Mouse (Mus musculus) embryonic facial prominence, embryonic 12.5 days (tissue): ENCODE measurements at regions not wholly inside any gene's neighbourhood (a gene's known extent, or its start where the extent isn't known, plus 50 kb on each side); places are given as distances from the start of the nearest gene placed in this dataset.

ENCODE experiments used
- ATAC-seq: fragments of 200-750 bp; cut with Nextera tagmentation; 2 replicates; pipeline ENCODE4 v1.8.0; 2017; ENCODE audit not compliant: insufficient number of reproducible peaks, insufficient read depth, low FRiP score, low TSS enrichment
- H3K27ac ChIP-seq: fragments of 300-500 bp; sonication (generic); 2 replicates; pipeline ENCODE4 v1.5.1; 2016; ENCODE audit warnings: mild to moderate bottlenecking
- H3K27me3 ChIP-seq: fragments of 300-500 bp; sonication (generic); 2 replicates; pipeline ENCODE4 v1.6.1; 2016; ENCODE audit warnings: mild to moderate bottlenecking, moderate library complexity
- H3K36me3 ChIP-seq: fragments of 300-500 bp; sonication (generic); 2 replicates; pipeline ENCODE4 v1.6.1; 2016; ENCODE audit warnings: mild to moderate bottlenecking
- H3K4me1 ChIP-seq: fragments of 300-500 bp; sonication (generic); 2 replicates; pipeline ENCODE4 v1.6.1; 2016
- H3K4me2 ChIP-seq: fragments of 300-500 bp; sonication (generic); replicated peaks from 2 replicates; pipeline ENCODE4 v1.6.1; 2016; ENCODE audit warnings: mild to moderate bottlenecking, moderate library complexity
- H3K4me3 ChIP-seq: fragments of 300-500 bp; sonication (generic); 2 replicates; pipeline ENCODE4 v1.5.1; 2016; ENCODE audit warnings: mild to moderate bottlenecking
- H3K9ac ChIP-seq: fragments of 300-500 bp; sonication (generic); 2 replicates; pipeline ENCODE4 v1.6.1; 2016; ENCODE audit warnings: mild to moderate bottlenecking, moderate library complexity
- H3K9me3 ChIP-seq: fragments of 300-500 bp; sonication (generic); 2 replicates; pipeline ENCODE4 v1.6.1; 2016; ENCODE audit warnings: mild to moderate bottlenecking, moderate library complexity
- WGBS: fragments of 180-500 bp; shearing (Covaris S2); methylation state at CpG from one replicate; pipeline ENCODE4 v1.1.7; 2016; 5-methylcytosine and 5-hydroxymethylcytosine counted together

- Histone ChIP-seq H3K4me1 (0 out of 2 replicates have a peak, but pooled peaks cover 3% of the 10 kb centered on the region), H3K36me3 (no peaks in the 10 kb centered on the region), H3K9ac (no peak overlapping the region), H3K4me2 (no peak overlapping the region), H3K27ac (no peak overlapping the region), H3K4me3 (no peak overlapping the region), H3K27me3 (no peaks in the 10 kb centered on the region), H3K9me3 (no peaks in the 10 kb centered on the region)
- no peak for ATAC-seq
- WGBS = 62% methylated on average over 6 of the region's 6 CpGs
Observed at GRCm38 (mm10) chr19:36235131-36235530, 113.0 kb upstream of the Pcgf5 start.

- ATAC-seq = no peak
- WGBS = 32% methylated on average over 7 of the region's 7 CpGs
Observed at GRCm38 (mm10) chr19:36236576-36237345, 111.3 kb upstream of the Pcgf5 start.

GRCm38 (mm10) chr19:36237751-36238150, 110.4 kb upstream of the Pcgf5 start:
- no peaks in the 10 kb centered on the region for H3K9me3 ChIP-seq
- no peak overlapping the region for H3K9ac ChIP-seq
- H3K36me3 ChIP-seq = no peaks in the 10 kb centered on the region
- H3K4me3 ChIP-seq = no peak overlapping the region
- no peak for ATAC-seq
- 0 out of 2 replicates have a peak, but pooled peaks cover 3% of the 10 kb centered on the region for H3K4me1 ChIP-seq
- H3K27ac ChIP-seq = no peak overlapping the region
- no peaks in the 10 kb centered on the region for H3K27me3 ChIP-seq
- 70% methylated on average over 3 of the region's 3 CpGs for WGBS
- H3K4me2 ChIP-seq = no peak overlapping the region

More at GRCm38 (mm10) chr19:36236576-36237345, 111.3 kb upstream of the Pcgf5 start:
- H3K4me1 ChIP-seq = 0 out of 2 replicates have a peak, but pooled peaks cover 3% of the 10 kb centered on the region
- H3K36me3 ChIP-seq = no peaks in the 10 kb centered on the region
- no peak overlapping the region for H3K27ac ChIP-seq
- no peak overlapping the region for H3K4me3 ChIP-seq
- H3K27me3 ChIP-seq = no peaks in the 10 kb centered on the region
- no peaks in the 10 kb centered on the region for H3K9me3 ChIP-seq
- no peak overlapping the region for H3K9ac ChIP-seq
- H3K4me2 ChIP-seq = no peak overlapping the region

- no peak overlapping the region for H3K27ac ChIP-seq
- H3K36me3 ChIP-seq = no peaks in the 10 kb centered on the region
- H3K4me1 ChIP-seq = 0 out of 2 replicates have a peak, but pooled peaks cover 3% of the 10 kb centered on the region
- H3K27me3 ChIP-seq = no peaks in the 10 kb centered on the region
- no peak overlapping the region for H3K9ac ChIP-seq
- no peak for ATAC-seq
- H3K4me3 ChIP-seq = no peak overlapping the region
- WGBS = 72% methylated on average over 3 of the region's 3 CpGs
- H3K9me3 ChIP-seq = no peaks in the 10 kb centered on the region
- no peak overlapping the region for H3K4me2 ChIP-seq
Observed at GRCm38 (mm10) chr19:36238536-36238935, 109.6 kb upstream of the Pcgf5 start.

GRCm38 (mm10) chr19:36242396-36242795, 105.7 kb upstream of the Pcgf5 start:
- H3K27ac ChIP-seq = no peak overlapping the region
- no peaks in the 10 kb centered on the region for H3K27me3 ChIP-seq
- no peaks in the 10 kb centered on the region for H3K4me1 ChIP-seq
- H3K9me3 ChIP-seq = no peaks in the 10 kb centered on the region
- H3K4me3 ChIP-seq = no peak overlapping the region
- no peak overlapping the region for H3K9ac ChIP-seq
- WGBS = 76% methylated on average over 3 of the region's 3 CpGs
- no peak for ATAC-seq
- H3K36me3 ChIP-seq = no peaks in the 10 kb centered on the region
- H3K4me2 ChIP-seq = no peak overlapping the region

GRCm38 (mm10) chr19:36242946-36243345, 105.2 kb upstream of the Pcgf5 start:
- no peak overlapping the region for H3K9ac ChIP-seq
- H3K27me3 ChIP-seq = no peaks in the 10 kb centered on the region
- H3K4me3 ChIP-seq = no peak overlapping the region
- no peak overlapping the region for H3K27ac ChIP-seq
- no peaks in the 10 kb centered on the region for H3K36me3 ChIP-seq
- no peaks in the 10 kb centered on the region for H3K4me1 ChIP-seq
- no peaks in the 10 kb centered on the region for H3K9me3 ChIP-seq
- no peak for ATAC-seq
- no peak overlapping the region for H3K4me2 ChIP-seq
- 62% methylated on average over 5 of the region's 5 CpGs for WGBS

- Histone ChIP-seq H3K4me1 (no peaks in the 10 kb centered on the region), H3K4me2 (no peak overlapping the region), H3K27ac (no peak overlapping the region), H3K9me3 (no peaks in the 10 kb centered on the region), H3K27me3 (no peaks in the 10 kb centered on the region), H3K9ac (no peak overlapping the region), H3K36me3 (no peaks in the 10 kb centered on the region), H3K4me3 (no peak overlapping the region)
- WGBS = 88% methylated on average over 3 of the region's 3 CpGs
- ATAC-seq = no peak
Observed at GRCm38 (mm10) chr19:36252522-36252921, 95.6 kb upstream of the Pcgf5 start.

DNA sequence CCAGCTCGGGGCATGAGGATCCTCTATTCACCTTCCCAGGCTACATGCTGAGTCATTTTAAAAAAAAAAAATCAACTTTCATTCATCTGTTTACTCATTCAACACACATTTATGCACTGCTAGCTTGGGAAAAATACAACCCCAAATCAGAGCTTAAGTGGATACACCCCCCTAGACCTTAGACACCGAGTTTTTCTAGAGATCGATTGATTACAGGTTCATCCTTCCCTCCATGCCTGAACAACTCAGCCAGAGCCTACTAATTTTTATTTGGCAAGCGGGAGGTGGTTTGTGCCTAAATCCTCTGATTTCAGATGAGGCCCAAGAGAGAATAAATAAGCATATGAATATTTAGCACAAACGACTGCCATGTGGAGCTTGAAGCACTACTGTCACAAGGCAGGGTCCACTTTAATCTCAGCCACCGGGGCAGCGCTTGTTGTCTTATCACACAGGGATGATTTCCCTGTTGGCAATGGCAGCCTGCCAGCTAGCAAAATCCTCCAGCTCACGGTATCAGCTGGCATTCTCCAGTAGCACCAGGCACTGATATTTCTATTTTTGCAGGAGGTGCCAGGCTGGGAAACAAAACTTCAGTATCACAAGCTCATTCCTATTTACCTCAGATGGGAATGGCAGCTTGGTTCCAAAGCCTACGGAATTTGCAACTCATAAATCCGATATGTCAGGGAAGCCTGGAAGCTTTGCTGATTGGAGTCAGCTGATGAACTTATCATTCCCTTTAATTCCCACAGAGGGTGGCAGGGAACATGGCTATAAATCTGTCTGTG, 90.2 kb upstream of the Pcgf5 start:
- no peak overlapping the region for H3K9ac ChIP-seq
- no peaks in the 10 kb centered on the region for H3K36me3 ChIP-seq
- no peaks in the 10 kb centered on the region for H3K4me1 ChIP-seq
- H3K27ac ChIP-seq = no peak overlapping the region
- 79% methylated on average over 10 of the region's 10 CpGs for WGBS
- no peak overlapping the region for H3K4me2 ChIP-seq
- H3K9me3 ChIP-seq = no peaks in the 10 kb centered on the region
- ATAC-seq = no peak
- H3K4me3 ChIP-seq = no peak overlapping the region
- H3K27me3 ChIP-seq = no peaks in the 10 kb centered on the region

DNA sequence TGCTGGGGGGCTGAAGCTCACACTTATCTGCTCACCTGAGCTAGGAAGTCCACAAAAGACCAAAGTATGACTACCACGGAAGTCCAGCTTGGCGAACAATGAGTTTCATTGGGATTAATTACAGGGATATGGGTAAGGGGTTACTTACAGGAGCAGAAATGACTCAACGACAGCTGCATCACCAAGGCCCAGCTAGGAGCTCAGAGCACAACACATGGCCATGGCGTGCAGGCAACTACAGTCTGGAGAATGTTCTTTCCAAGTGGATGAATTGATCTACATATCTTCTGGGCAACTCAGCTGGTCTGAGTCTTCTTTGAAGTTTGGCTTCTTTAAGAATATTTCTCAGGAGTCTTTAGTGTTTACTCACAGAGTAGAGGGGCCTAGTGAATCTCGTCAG, 86.3 kb upstream of the Pcgf5 start:
- H3K4me2 ChIP-seq = no peak overlapping the region
- no peak overlapping the region for H3K9ac ChIP-seq
- no peaks in the 10 kb centered on the region for H3K9me3 ChIP-seq
- H3K36me3 ChIP-seq = no peaks in the 10 kb centered on the region
- no peak overlapping the region for H3K4me3 ChIP-seq
- WGBS = 87% methylated on average over 5 of the region's 5 CpGs
- H3K4me1 ChIP-seq = no peaks in the 10 kb centered on the region
- ATAC-seq = no peak
- no peak overlapping the region for H3K27ac ChIP-seq
- no peaks in the 10 kb centered on the region for H3K27me3 ChIP-seq

DNA sequence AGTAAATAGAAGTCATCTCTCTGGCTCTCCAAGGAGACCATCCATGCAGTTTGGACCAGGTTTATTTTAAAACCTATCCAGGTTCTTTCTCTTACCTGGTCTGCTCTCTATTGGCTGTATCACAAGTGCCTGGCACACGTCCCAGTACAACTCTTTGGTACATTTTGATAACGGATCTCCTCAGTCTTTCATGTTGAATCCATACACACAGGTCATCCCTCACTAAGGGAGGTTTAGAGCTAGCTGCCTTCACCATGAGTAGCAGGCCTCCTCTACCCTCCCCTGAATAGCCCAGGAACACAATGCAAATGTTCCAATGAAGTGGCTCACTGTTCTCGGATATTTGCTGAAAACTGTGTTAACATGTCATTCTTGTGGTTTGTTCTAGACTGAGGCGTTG, 84.2 kb upstream of the Pcgf5 start:
- 79% methylated on average over 4 of the region's 4 CpGs for WGBS
- Histone ChIP-seq H3K9ac (no peak overlapping the region), H3K4me1 (no peaks in the 10 kb centered on the region), H3K36me3 (no peaks in the 10 kb centered on the region), H3K27me3 (no peaks in the 10 kb centered on the region), H3K4me3 (no peak overlapping the region), H3K9me3 (no peaks in the 10 kb centered on the region), H3K4me2 (no peak overlapping the region), H3K27ac (no peak overlapping the region)
- no peak for ATAC-seq

GRCm38 (mm10) chr19:36264397-36264796, 83.7 kb upstream of the Pcgf5 start:
- Histone ChIP-seq H3K36me3 (no peaks in the 10 kb centered on the region), H3K27ac (no peak overlapping the region), H3K4me2 (no peak overlapping the region), H3K9ac (no peak overlapping the region), H3K27me3 (no peaks in the 10 kb centered on the region), H3K9me3 (no peaks in the 10 kb centered on the region), H3K4me3 (no peak overlapping the region), H3K4me1 (no peaks in the 10 kb centered on the region)
- no peak for ATAC-seq
- WGBS = 78% methylated on average over 2 of the region's 2 CpGs

DNA sequence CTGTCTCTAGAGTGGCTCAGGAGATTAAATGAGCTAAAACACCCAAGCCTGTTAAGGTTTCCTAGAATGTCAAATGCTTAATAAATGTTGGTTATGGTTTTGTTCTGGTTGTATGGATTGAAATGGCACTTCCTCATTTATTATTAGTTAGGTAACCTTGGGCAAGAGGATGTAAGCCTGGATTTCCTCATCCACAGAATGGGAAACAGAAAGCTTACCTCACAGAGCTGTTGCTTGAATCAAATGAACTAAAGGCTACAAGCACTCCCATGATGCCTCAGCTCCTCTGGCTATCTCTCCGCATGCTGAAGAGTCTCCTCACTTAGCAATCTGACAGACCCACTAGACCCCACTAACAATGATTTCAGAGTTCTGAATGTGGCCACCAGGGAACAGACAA, 82.8 kb upstream of the Pcgf5 start:
- H3K9me3 ChIP-seq = no peaks in the 10 kb centered on the region
- H3K9ac ChIP-seq = no peak overlapping the region
- no peak for ATAC-seq
- H3K27ac ChIP-seq = no peak overlapping the region
- H3K4me2 ChIP-seq = no peak overlapping the region
- H3K27me3 ChIP-seq = no peaks in the 10 kb centered on the region
- no peaks in the 10 kb centered on the region for H3K36me3 ChIP-seq
- H3K4me1 ChIP-seq = no peaks in the 10 kb centered on the region
- no peak overlapping the region for H3K4me3 ChIP-seq
- WGBS = 86% methylated on average over 1 of the region's 1 CpGs
